ENCODE assay signal across 8 mouse cellular contexts in genomic region chr10:95898471-95899154, GRCm38 (mm10). TPM values are rescaled to one million over a fixed set of nuclear protein-coding genes. Genes with fewer than 3 reads are reported as not detected.
DNase-seq lines count a peak whose midpoint lies in the region; ATAC-seq and TF ChIP-seq lines count a peak whose summit lies in the region.

No protein-coding gene starts in this region.

- H3K4me3 ChIP-seq in hindbrain, embryonic 11.5 days (ENCODE audit: low read depth, low read length) = no peak overlapping the region
- H3K4me3 ChIP-seq in hindbrain, embryonic 10.5 days = no peak overlapping the region
- H3K4me3 ChIP-seq in C2C12 (ENCODE audit: insufficient read depth, poor library complexity, severe bottlenecking) (no peak overlapping the region), MEL (ENCODE audit: control insufficient read depth in 1 of 2, insufficient read depth in 1 of 2, low read depth in 2 of 2, low read length in 2 of 2) (no peak overlapping the region)
- no peak overlapping the region for H3K4me3 ChIP-seq in embryonic fibroblast, embryonic 13.5 days (ENCODE audit: insufficient read depth, low read length)

- TF ChIP-seq POLR2A in MEL (IDR thresholded peaks at IDR 0.05; ENCODE audit: control insufficient read depth in 1 of 2, insufficient read depth in 1 of 2, low read depth in 1 of 2, low read length in 2 of 2, poor library complexity in 1 of 2) = no peak
- TF ChIP-seq POLR2A in embryonic fibroblast, embryonic 13.5 days (IDR thresholded peaks at IDR 0.05; ENCODE audit: low read depth, low read length) = no peak

- TF ChIP-seq RAD21 in MEL (IDR thresholded peaks at IDR 0.05; ENCODE audit: low read depth, low read length) = peak; percentile 81

- H3K4me2 ChIP-seq in hindbrain, embryonic 11.5 days (replicated peaks; ENCODE audit: low read depth, low read length) = no peak overlapping the region

- TF ChIP-seq CTCF in C2C12 (IDR thresholded peaks at IDR 0.05; ENCODE audit: control insufficient read depth, insufficient read depth, insufficient read length) (peak; percentile 78), MEL (IDR thresholded peaks at IDR 0.05 in 2 of 3, conservative IDR thresholded peaks at IDR 0.05 in 1 of 3; ENCODE audit: control insufficient read depth in 1 of 3, insufficient read depth in 1 of 3, low read depth in 2 of 3, low read length in 3 of 3, poor library complexity in 1 of 3, severe bottlenecking in 1 of 3) (peak; percentile 65 to 90 (median 77))
- TF ChIP-seq CTCF in embryonic fibroblast, embryonic 13.5 days (IDR thresholded peaks at IDR 0.05; ENCODE audit: borderline replicate concordance, insufficient read depth, low read length) = peak; percentile 72; the same call in 1 of the 2 replicates

- no peak for TF ChIP-seq EP300 in MEL (IDR thresholded peaks at IDR 0.05; ENCODE audit: low read depth in 1 of 2, low read length in 2 of 2)

- no peak overlapping the region for H3K27ac ChIP-seq in hindbrain, embryonic 11.5 days (ENCODE audit: low read depth, low read length)
- no peak overlapping the region; the same call in 1 of the 2 replicates for H3K27ac ChIP-seq in hindbrain, embryonic 10.5 days
- H3K27ac ChIP-seq in MEL (ENCODE audit: control insufficient read depth, low read depth, low read length) = no peak overlapping the region
- H3K27ac ChIP-seq in embryonic fibroblast, embryonic 13.5 days (ENCODE audit: insufficient read depth, low read length) = no peak overlapping the region

- H3K4me1 ChIP-seq in hindbrain, embryonic 11.5 days (replicated peaks; ENCODE audit: control insufficient read depth, insufficient read depth, low read length) = no peaks in the 10 kb centered on the region
- 0 out of 2 replicates have a peak, but pooled peaks cover 6% of the 10 kb centered on the region for H3K4me1 ChIP-seq in hindbrain, embryonic 10.5 days (replicated peaks)
- peaks cover 0 to 7% of the 10 kb centered on the region in 2 experiments; a peak in 1 of 4 replicates for H3K4me1 ChIP-seq in MEL (ENCODE audit: control insufficient read depth in 1 of 2, insufficient read depth in 2 of 2, low read length in 2 of 2)
- H3K4me1 ChIP-seq in embryonic fibroblast, embryonic 13.5 days (ENCODE audit: control insufficient read depth, insufficient read depth, low read length) = no peaks in the 10 kb centered on the region

- H3K36me3 ChIP-seq in hindbrain, embryonic 11.5 days (ENCODE audit: control insufficient read depth, insufficient read depth, low read length) = no peaks in the 10 kb centered on the region
- H3K36me3 ChIP-seq in hindbrain, embryonic 10.5 days = no peaks in the 10 kb centered on the region
- H3K36me3 ChIP-seq in C2C12 (ENCODE audit: control insufficient read depth, insufficient read depth) (no peaks in the 10 kb centered on the region), MEL (ENCODE audit: control insufficient read depth in 1 of 2, insufficient read depth in 2 of 2, low read length in 2 of 2) (no peaks in the 10 kb centered on the region)

- H3ac ChIP-seq in C2C12 (ENCODE audit: control insufficient read depth, insufficient read length, low read depth) = no peak overlapping the region

- no peaks in the 10 kb centered on the region for H3K79me3 ChIP-seq in C2C12 (ENCODE audit: low read depth)

- DNase-seq in hindbrain, embryonic 11.5 days (ENCODE audit: low spot score) = peak; percentile 36
- no peak for DNase-seq in hindbrain, embryonic 10.5 days (ENCODE audit: low spot score)
- peak; percentile 54 for DNase-seq in MEL (ENCODE audit: low read depth, low spot score)
- peak; percentile 12 for DNase-seq in layer of hippocampus, adult 9-10 months (ENCODE audit: low spot score)
- DNase-seq in retina, postnatal 7 days (ENCODE audit: low read depth, low spot score) = peak; percentile 29
- DNase-seq in urinary bladder, postnatal 14 days (ENCODE audit: low spot score) = no peak

- H3K79me2 ChIP-seq in C2C12 (ENCODE audit: control insufficient read depth, insufficient read depth) (no peaks in the 10 kb centered on the region), MEL (ENCODE audit: control insufficient read depth, insufficient read depth, low read length, poor library complexity) (no peaks in the 10 kb centered on the region)

- no peaks in the 10 kb centered on the region for H3K9me3 ChIP-seq in hindbrain, embryonic 11.5 days (ENCODE audit: control insufficient read depth, low read length)
- H3K9me3 ChIP-seq in hindbrain, embryonic 10.5 days = no peaks in the 10 kb centered on the region
- H3K9me3 ChIP-seq in MEL (replicated peaks; ENCODE audit: insufficient read depth, low read length) = no peaks in the 10 kb centered on the region

- peak; percentile 43; the same call in 1 of the 2 replicates for ATAC-seq in hindbrain, embryonic 11.5 days (ENCODE audit: low FRiP score)

- 64% methylated on average over 5 of the region's 5 CpGs for WGBS in hindbrain, embryonic 11.5 days
- WGBS in hindbrain, embryonic 10.5 days = 72% methylated on average over 5 of the region's 5 CpGs

- H3K27me3 ChIP-seq in hindbrain, embryonic 11.5 days (ENCODE audit: control insufficient read depth, insufficient read depth, low read length) = no peaks in the 10 kb centered on the region
- H3K27me3 ChIP-seq in hindbrain, embryonic 10.5 days (ENCODE audit: insufficient read depth, poor library complexity, severe bottlenecking) = no peaks in the 10 kb centered on the region
- H3K27me3 ChIP-seq in C2C12 (ENCODE audit: control insufficient read depth, insufficient read depth, insufficient read length) (no peaks in the 10 kb centered on the region), MEL (ENCODE audit: control insufficient read depth in 1 of 2, insufficient read depth in 2 of 2, low read length in 2 of 2) (peaks cover 0 to 2% of the 10 kb centered on the region in 2 experiments; a peak in 1 of 4 replicates)

- H3K9ac ChIP-seq in hindbrain, embryonic 11.5 days (ENCODE audit: low read depth, low read length) = no peak overlapping the region
- H3K9ac ChIP-seq in MEL (ENCODE audit: control insufficient read depth, low read depth, low read length, poor library complexity, severe bottlenecking) = no peak overlapping the region

TF ChIP-seq in C2C12, 6 proteins besides CTCF, POLR2A, EP300 and RAD21:
- TF ChIP-seq CEBPB (IDR thresholded peaks at IDR 0.05; ENCODE audit: low read depth) (no peak), USF1 (IDR thresholded peaks at IDR 0.05; ENCODE audit: low read depth) (no peak), MYOD1 (IDR thresholded peaks at IDR 0.05; ENCODE audit: control insufficient read depth, insufficient read length, low read depth) (no peak), FOSL1 (IDR thresholded peaks at IDR 0.05; ENCODE audit: insufficient read depth, low read length, poor library complexity, severe bottlenecking) (no peak), MAX (IDR thresholded peaks at IDR 0.05) (no peak), MYOG (IDR thresholded peaks at IDR 0.05; ENCODE audit: control insufficient read depth, extremely low read depth, insufficient read length) (no peak)

TF ChIP-seq in MEL, 35 proteins besides CTCF, POLR2A, EP300 and RAD21:
- peak; percentile 88 for TF ChIP-seq SMC3 (IDR thresholded peaks at IDR 0.05; ENCODE audit: low read depth, low read length)
- no peak for TF ChIP-seq RCOR1 (IDR thresholded peaks at IDR 0.05; ENCODE audit: low read depth, low read length)
- TF ChIP-seq ZC3H11A (IDR thresholded peaks at IDR 0.05; ENCODE audit: low read depth, low read length) = peak; percentile 64

RNA-seq across cellular contexts. Expression of gene Eea1, which starts 41.8 kb away (rescaled TPM):
- polyA plus RNA-seq in hindbrain, embryonic 11.5 days (2014; fragmentation: Nextera tagmentation; extraction: Ambion mirVana) = 15.3 and 18.4 TPM in 2 replicates
- polyA plus RNA-seq in hindbrain, embryonic 10.5 days (2016; fragmentation: Nextera tagmentation; extraction: Ambion mirVana) = 9.2 and 10.3 TPM in 2 replicates
- polyA plus RNA-seq in C2C12 (2012; fragmentation: generic; extraction: Trizol) (3.6 TPM), MEL (2012; ENCODE audit: insufficient read depth in 1 of 2, insufficient read length in 2 of 2, low read depth in 1 of 2, low replicate concordance in 2 of 2, missing spikeins in 1 of 2) (10 to 100 TPM in 1 of 2 experiments, 1 to 10 TPM in 1; 9.2 to 43.5 TPM)
- 10.2 and 10.7 TPM in 2 replicates for total RNA-seq in MEL (2012; rRNA removed)
- 34.8 and 35.3 TPM in 2 replicates for polyA plus RNA-seq in embryonic fibroblast, embryonic 13.5 days (2011; ENCODE audit: insufficient read length, low read depth, missing spikeins)

RNA-seq across cellular contexts. Expression of gene Gm33543, which starts 55.9 kb away (rescaled TPM):
- polyA plus RNA-seq in hindbrain, embryonic 11.5 days (2014; fragmentation: Nextera tagmentation; extraction: Ambion mirVana) = not detected in 2 replicates
- polyA plus RNA-seq in hindbrain, embryonic 10.5 days (2016; fragmentation: Nextera tagmentation; extraction: Ambion mirVana) = not detected in 2 replicates
- polyA plus RNA-seq in C2C12 (2012; fragmentation: generic; extraction: Trizol) = not detected
- total RNA-seq in MEL (2012; rRNA removed) = not detected in 2 replicates
- polyA plus RNA-seq in MEL (2012; ENCODE audit: insufficient read depth in 1 of 2, insufficient read length in 2 of 2, low read depth in 1 of 2, low replicate concordance in 2 of 2, missing spikeins in 1 of 2) = not detected
- polyA plus RNA-seq in embryonic fibroblast, embryonic 13.5 days (2011; ENCODE audit: insufficient read length, low read depth, missing spikeins) = not detected in 2 replicates

Comparison
In these comparisons a context has a peak if more than half of its experiments do, and no peak if none do; other contexts are left out.
1. DNase-seq: peak in hindbrain, embryonic 11.5 days (single experiment), MEL (single experiment), layer of hippocampus, adult 9-10 months (single experiment) and retina, postnatal 7 days (single experiment); none in hindbrain, embryonic 10.5 days (single experiment) and urinary bladder, postnatal 14 days (single experiment).
2. Peak in every context shown above with its lines, with median percentiles within 50 percentile points of each other: CTCF ChIP-seq.